Mouse (Mus musculus) neural tube, embryonic 10.5 days (tissue): ENCODE measurements at regions not wholly inside any gene's neighbourhood (a gene's known extent, or its start where the extent isn't known, plus 50 kb on each side); places are given as distances from the start of the nearest gene placed in this dataset.

Experiments
- DNase-seq: peaks from one replicate; pipeline ENCODE4 v3.0.0-alpha.2; 2017; ENCODE audit warnings: low spot score; ENCODE audit errors: extremely low spot score

DNA sequence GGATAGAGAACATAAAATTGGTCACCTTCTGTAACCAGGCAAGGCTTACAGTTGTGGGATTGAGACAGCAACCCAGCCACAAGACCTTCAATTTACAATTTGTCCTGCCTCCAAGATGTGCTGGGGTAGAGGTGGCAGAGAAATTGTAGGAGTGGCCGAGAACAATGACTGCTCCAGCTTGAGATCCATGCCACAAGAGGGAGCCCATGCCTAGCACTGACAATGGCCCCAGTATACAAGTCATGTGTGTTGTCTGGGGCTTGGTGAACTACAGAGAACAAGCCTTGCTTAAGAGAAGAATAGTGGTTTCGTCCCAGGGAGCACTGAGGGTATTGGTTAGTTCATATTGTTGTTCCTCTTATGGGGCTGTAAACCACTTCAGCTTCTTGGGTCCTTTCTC, 146.6 kb upstream of the Sel1l start:
- DNase-seq = no peak

DNA sequence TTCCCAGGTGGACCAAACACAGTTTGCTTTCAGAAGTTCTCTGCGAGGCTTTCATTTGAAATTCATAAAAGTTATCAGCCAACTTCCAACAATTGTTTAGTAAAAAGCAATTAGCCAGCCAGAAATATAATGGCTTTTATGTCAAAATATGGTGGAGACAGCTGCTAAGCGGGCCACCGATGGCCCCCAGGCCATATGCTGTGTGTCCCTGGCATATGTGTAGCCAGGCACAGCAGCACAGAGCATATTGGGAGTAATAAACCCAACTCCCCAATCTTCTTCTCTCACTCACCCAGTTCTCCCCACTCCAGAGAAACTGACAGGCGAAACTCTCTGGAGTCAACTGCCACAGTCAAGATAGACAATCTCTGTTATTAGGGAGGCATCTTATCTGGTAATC, 137.5 kb upstream of the Sel1l start:
- DNase-seq = no peak

DNA sequence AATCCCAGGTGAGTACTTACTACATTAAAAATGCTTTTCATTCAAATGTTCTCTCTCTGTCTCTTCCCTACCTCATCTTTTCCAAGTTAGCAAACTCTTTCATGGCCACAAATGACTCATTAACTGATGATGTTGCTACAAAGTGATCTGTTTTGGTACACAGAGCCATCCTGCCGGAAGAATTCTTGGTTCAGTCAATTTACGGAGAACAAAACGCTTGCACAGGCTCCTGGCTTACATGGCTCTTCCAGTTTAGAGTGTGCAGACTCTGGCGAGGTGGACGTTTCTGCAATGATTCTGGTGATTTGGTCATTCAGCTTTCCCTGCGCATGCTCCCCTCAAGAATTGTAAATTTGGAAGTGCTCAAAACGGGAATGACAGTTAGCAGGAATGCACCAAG, 131.4 kb upstream of the Sel1l start:
- DNase-seq = no peak

DNA sequence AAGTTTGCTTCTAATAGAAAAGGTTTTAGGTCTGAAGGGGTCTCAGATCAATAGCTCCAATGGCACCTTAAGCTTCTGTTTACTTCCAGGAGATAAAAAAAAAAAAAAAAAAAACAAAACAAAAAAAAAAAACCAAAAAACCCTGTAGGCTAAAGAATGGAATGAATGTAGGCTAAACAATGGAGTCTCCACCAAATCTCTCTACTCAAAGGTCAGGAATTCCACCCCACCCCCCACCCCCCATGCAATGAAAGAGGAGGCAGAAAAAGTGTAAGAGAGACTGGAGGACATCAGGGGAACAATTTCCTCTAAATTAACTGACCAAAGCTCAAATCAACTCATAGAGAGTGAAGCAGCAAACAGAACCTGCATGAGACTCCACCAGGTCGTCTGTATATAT, 122.1 kb upstream of the Sel1l start:
- no peak for DNase-seq

DNA sequence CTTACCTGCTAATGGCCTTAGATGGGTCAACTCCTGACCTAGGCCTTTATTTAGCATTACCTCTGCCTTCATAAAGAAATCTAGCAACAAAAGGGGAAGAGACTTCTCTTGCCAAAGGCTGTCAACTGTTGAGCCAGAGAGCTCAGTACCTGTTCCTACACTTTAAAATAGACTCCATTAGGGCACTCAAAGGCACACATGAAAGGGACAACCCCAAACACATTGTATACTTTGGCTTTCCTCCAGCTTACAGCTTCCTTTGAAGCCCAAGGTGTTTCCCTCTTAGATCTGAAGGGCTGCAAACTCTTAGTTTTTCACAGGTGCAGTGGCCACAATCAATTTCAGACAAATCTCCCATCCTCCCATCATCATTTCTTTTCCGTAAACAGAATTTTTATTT, 117.0 kb upstream of the Sel1l start:
- no peak for DNase-seq

DNA sequence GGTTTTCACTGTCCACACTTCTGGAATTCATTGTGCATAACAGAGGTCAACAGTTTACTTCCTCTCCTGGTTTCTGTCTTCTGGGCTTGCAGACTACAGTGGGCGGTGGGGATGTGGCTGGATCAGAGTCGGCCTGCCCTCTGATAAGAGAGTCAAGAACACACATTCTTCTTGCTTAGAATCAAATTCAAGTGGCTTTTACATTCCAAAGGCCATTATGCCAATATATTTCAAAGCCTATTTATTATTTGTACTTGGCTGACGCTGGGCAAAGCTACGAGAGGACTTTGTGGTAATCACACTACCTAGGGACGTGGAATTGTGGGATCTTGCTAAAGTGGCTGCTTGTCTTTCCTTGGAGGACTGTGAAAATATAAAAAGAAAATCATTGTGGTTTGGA, 114.3 kb upstream of the Sel1l start:
- DNase-seq = no peak

DNA sequence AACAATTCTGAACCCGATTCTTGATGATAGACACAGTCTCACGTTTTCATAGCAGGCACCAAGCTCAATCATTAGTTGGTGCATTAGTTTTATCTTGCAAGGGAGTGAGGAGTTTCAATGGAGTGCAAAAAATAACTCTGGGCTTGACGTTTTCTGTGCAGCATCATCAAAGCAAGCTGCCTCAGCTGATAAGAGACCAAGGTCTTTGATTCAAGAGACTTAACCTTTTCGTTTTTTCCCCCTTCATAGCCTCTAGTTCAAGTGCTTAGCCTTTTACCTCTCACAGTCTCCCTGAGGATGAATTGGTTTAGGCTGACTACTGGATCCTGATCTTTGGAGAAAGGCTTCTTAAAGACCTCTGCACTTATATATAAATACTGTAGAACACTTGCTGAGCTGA, 109.1 kb upstream of the Sel1l start:
- no peak for DNase-seq

DNA sequence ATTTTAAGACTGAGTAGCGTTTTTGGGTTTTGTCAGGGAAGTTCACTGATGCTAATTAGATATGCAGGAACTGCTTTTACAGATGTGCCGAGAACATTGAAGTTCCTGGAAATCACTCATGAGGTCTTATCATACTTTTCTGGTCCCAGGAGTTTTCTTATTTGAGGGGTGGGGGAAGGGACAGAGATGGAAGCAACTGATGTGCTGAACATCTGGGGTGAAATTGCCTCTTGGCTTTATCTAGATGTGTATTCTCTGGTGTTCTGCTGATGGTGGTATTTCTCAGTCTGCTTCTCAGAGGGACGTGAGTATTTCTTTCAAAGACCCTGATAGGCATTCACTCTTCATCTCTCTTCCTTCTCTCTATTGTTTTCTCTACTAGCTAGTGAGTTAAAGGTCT, 107.5 kb upstream of the Sel1l start:
- DNase-seq = no peak

DNA sequence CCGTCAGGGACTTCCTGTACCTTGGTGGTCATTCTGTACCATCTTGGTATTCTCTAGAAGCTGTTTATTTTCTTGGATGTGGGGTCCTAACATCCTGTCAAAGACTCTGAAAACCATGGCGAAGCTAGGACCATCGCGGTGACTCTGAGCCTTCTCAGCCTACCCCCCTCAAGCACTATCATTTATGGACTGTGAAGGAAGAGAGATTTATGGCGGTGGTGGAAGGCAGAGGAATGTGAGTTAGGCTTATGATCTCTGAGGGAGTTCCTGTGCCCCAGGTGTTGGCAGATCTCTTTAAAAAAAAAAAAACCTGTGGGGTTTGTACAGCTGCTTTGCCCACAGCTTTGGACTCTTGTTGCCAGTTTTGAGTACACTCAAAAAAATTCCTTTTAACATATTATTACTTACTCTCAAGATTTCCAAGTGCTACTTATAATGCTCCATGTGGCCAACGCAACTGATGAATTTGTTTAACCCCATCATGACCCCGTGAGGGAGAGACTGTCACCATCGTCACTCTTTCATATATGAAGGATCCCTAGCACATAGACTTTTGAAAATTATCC, 99.7 kb upstream of the Sel1l start:
- peak; percentile 22 for DNase-seq

DNA sequence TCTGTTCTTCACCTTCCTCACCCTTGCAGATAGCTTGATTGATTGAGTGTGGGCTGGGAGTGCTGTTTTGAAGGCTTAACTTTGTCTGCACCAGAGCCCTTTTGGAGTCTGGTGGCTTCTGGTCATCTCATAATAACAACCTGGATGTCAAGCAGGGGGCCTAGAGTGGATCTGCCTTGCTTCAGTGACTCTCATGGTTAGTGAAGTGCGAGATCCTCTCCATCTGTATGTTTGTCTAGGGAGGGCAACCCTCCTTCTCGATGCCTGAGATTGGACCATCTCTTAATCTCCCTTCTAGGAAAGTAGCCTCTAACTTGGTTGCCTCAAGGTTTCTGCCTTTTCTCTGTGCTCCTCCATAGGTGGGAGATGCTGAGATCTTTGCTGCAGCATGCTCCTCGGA, 99.0 kb upstream of the Sel1l start:
- no peak for DNase-seq

DNA sequence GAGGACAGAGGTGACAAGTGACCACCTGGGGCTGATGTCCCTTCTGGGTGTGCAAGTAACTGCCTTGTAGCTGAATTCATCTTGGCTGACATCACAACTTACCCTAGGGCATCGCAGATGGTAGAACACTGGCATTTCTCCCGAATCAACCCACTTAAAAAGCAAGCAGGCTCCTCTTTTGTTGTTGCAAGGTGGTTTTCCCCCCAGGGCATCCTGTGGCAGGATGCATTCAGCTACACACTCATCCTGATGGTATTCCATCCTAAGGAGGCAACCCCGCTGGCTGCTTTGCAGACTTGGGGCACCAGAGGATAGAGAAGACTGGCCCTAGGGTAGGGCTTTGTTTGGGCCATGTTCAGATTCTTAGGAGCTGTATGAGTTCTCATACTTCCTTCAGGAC, 97.6 kb upstream of the Sel1l start:
- no peak for DNase-seq

DNA sequence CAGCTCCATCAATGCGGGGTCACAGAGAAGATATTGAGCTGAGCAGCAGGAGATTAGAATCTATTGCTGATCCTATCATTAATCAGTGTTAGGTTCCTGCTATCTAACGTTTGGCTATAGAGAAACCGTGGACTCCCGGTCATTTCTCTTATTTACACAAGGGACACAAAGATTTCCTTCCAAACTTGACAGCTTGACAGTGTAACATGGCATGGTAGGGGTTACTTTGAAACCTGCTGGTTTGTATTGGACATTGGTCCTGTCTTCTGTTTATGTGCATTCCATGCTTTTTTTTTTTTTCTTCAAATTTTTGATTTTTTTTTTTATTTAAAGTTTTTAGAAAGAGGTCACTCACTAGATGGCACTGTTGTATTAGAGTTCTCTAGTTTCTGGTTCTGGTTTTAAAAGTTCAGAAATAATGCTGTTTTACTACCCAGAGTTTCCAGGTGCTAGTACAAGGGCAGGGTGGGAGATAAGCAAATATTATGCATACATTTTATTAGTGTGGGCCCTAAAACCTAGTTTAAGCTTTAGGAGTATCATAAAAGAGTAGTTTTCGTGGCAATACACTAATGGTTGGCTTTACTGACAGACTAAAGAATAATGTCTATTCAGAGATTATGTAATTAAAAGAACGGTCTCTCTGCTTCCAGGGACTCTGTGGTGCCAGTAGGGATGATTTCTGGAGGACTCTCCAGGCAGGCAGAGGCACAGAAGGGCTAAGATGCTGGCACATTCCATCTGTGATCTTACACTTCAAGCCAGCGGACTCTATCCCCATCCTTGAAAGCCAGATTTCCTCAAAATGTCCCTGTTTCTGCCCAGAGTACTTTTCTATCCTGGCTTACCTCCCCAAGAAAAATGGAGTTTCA, 83.8 kb upstream of the Sel1l start:
- DNase-seq = no peak

DNA sequence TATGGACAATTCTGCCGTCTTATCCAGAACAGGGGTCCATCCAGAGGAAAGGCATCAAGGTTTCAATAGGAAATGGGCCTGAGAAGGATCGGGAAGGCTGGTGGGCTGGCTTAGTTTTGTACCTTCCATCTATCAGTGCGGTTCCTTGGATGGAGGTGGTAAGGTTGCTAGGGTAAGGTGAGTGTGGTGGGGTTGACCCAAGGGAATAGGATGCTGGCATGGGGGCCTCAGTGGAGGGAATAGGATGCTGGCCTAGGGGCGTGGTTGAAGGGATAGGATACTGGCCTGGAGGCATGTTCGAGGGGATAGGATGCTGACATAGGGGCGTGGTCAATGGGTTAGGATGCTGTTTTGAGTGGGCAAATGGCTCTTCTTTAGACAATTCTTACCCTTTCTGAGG, 82.6 kb upstream of the Sel1l start:
- DNase-seq = no peak

DNA sequence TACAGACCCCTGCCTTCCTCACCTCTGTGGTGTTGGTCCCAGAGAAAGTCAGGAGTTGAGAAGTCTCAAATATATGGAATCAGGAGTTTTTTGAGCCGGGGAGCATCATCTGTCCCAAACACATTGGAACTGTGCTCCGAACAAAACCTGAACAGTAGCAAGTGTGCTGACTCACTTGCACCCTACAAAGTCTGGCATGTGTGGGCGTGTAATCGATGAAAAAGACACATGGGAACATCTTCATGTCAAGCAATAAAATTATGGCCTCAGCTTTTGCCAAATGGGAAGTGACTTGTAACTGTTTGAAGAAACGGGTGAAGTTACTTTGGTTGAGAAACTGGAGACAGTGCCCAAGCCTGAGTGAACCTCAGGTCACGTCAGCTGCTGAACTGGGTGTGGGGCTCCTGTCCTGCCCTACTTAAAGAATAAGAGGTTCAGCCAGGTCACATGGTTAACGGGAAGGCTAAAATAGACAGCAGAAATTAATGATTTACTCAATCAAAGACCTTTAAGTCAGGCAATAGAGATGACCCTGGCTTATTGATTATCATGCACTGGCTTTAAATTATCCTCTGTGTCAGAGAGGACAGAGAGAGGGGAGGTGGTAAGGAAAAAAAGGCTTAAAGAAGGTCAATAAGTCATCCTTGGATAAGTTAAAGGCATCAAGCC, 80.6 kb upstream of the Sel1l start:
- DNase-seq = no peak

DNA sequence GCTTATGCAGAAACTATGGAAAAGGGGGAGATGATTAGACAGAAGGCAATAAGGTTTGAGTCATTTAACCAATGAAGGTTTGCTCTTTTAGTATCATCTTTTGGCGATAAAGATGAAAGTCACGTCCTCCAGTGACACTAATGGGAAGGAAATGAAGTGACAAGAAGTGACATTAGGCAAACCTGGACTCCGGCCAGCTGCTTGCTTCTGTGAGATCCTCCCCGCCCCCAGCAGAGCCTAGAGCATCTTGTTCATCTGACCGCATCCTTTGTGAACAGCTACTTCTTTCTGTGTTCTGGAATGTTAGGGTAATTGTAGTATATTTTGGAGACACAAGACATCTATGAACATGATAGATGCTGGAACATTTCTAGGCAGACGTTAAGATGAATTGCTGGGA, 78.6 kb upstream of the Sel1l start:
- no peak for DNase-seq

DNA sequence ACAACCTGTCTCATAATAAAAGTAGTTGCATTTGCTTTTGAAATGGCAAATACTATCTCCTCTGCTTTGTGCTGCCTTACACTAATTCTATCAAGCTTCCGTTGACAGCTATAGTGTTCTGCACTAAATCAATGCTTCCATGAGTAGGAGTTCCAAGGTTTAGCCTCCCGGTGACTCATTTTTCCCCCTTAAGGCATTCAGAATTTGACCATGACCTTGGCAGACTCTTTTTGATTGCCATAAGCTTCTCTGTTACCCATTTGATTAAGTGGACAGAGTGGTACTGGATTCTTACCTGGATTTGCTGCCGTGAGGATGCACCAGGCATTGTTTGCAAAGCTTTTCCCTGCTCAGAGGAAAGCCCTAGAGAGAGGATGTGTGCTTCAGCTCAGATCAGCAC, 66.5 kb upstream of the Sel1l start:
- no peak for DNase-seq

DNA sequence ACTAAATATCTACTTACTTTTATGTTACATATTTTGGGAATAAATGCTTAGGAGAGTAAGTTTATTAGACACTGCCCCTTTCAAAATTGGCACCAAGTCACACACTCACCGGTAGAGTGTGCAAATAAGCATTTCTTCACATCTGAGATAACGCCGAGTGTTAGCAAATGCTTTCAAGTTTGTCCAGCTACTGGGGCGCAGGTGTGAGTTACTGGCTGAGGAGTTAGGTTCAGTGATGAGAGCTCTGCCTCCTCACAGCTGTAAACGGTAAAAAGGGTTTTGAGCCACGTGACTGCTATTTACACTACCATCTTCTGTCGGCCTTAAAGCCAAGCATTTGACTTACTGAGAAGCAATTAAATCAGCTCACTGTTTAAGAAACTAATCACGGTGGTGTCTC, 61.6 kb upstream of the Sel1l start:
- no peak for DNase-seq
